ENCODE assay signal across 8 mouse cellular contexts in the genomic region with DNA sequence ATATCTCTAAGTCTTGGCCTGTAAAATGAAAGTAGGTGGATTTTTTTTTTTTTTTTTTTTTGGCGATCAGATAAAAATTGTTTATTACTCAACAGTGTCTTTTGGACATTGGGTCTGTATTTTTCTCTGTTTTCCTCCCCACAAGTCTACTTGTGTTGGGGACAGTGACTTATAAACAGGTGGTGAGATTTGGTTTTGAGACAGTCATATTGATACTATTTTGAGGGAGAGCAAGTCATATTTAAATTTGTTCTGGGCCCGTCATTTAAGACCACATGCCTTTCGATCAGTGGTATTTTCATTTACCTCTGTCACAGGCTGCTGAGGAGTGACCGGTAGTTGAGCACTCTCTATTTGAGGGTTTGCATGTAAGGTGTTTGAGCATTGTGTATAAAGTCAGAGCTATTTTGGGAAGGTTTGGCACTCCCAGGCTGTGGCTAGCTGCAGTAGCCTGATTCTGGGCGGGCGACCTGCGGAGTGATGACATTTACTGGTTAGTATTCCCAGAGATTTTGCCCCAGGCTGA. TPM values are rescaled to one million over a fixed set of nuclear protein-coding genes. Genes with fewer than 3 reads are reported as not detected.
A peak's percentile ranks its signal among the peaks of the same experiment; 100 is the strongest.
DNase-seq lines count a peak whose midpoint lies in the region; ATAC-seq and TF ChIP-seq lines count a peak whose summit lies in the region.

No protein-coding gene starts in this region.

- H3K27ac ChIP-seq in intestine, embryonic 15.5 days: no peak overlapping the region
- H3K27ac ChIP-seq in olfactory bulb, adult 2 months (ENCODE audit: insufficient read depth, low read depth, low read length): no peak overlapping the region

- peaks cover 9% of the 10 kb centered on the region; the same call in 1 of the 2 replicates for H3K4me1 ChIP-seq in intestine, embryonic 15.5 days (replicated peaks)
- peaks cover 11% of the 10 kb centered on the region for H3K4me1 ChIP-seq in olfactory bulb, adult 2 months (ENCODE audit: control insufficient read depth, insufficient read depth, low read length)

- no peak overlapping the region for H3K9ac ChIP-seq in intestine, embryonic 15.5 days

- no peak for TF ChIP-seq POLR2A in olfactory bulb, adult 2 months (IDR thresholded peaks at IDR 0.05; ENCODE audit: insufficient read depth, low read depth, low read length)

- H3K27me3 ChIP-seq in intestine, embryonic 15.5 days (replicated peaks): no peaks in the 10 kb centered on the region

- no peak overlapping the region for H3K4me3 ChIP-seq in intestine, embryonic 15.5 days (replicated peaks)
- peak overlapping the region; percentile 17 for H3K4me3 ChIP-seq in olfactory bulb, adult 2 months (ENCODE audit: insufficient read depth, low read depth, low read length)

- no peaks in the 10 kb centered on the region for H3K36me3 ChIP-seq in intestine, embryonic 15.5 days

- TF ChIP-seq CTCF in olfactory bulb, adult 2 months (IDR thresholded peaks at IDR 0.05; ENCODE audit: insufficient read depth, low read depth, low read length): no peak

- H3K4me2 ChIP-seq in intestine, embryonic 15.5 days (replicated peaks): peak overlapping the region; percentile 82

- no peaks in the 10 kb centered on the region for H3K9me3 ChIP-seq in intestine, embryonic 15.5 days

- intact Hi-C loops in gastrocnemius, postnatal 14 days (cut with DNase I; ENCODE audit: low total_unique reads): no loop called here

- 36% methylated on average over 7 of the region's 7 CpGs for WGBS in intestine, embryonic 15.5 days
- 55% methylated on average over 7 of the region's 7 CpGs for WGBS in olfactory bulb, adult 2 months

- DNase-seq in cerebellum, adult 11-12 months: peak; percentile 67
- no peak for DNase-seq in cerebellum, postnatal 4 days (ENCODE audit: low spot score in 2 of 2)
- DNase-seq in cerebellum, adult 9-10 months: peak; percentile 71
- peak; percentile 20 for DNase-seq in gastrocnemius, postnatal 14 days
- no peak for DNase-seq in layer of hippocampus, adult 8-10 months (ENCODE audit: low spot score in 2 of 2)
- no peak for DNase-seq in layer of hippocampus, postnatal 14 days (ENCODE audit: low spot score in 2 of 2)

- no peak for ATAC-seq in intestine, embryonic 15.5 days

RNA-seq across cellular contexts. Expression of gene Usp28, which starts 1.5 kb away (rescaled TPM):
- 10 to 100 TPM; 69.9 to 98.4 TPM for total RNA-seq in gastrocnemius, postnatal 14 days (2021)
- 19.0 and 19.2 TPM in 2 replicates for polyA plus RNA-seq in intestine, embryonic 15.5 days (2015; fragmentation: Nextera tagmentation; extraction: Ambion mirVana)
- not detected in 2 replicates for polyA plus RNA-seq in olfactory bulb, adult 2 months (2012; ENCODE audit: insufficient read depth, insufficient read length, low replicate concordance, missing spikeins)
- 10 to 100 TPM; 35.2 to 40.7 (median 35.6) TPM for total RNA-seq in layer of hippocampus, adult 8-10 months (2022)
- 10 to 100 TPM; 40.3 to 45.5 TPM for total RNA-seq in layer of hippocampus, postnatal 14 days (2021)

RNA-seq across cellular contexts. Expression of gene Htr3b, which starts 21.9 kb away (rescaled TPM):
- total RNA-seq in gastrocnemius, postnatal 14 days (2021): not detected
- polyA plus RNA-seq in intestine, embryonic 15.5 days (2015; fragmentation: Nextera tagmentation; extraction: Ambion mirVana): 1.9 and 2.0 TPM in 2 replicates
- polyA plus RNA-seq in olfactory bulb, adult 2 months (2012; ENCODE audit: insufficient read depth, insufficient read length, low replicate concordance, missing spikeins): not detected in 2 replicates
- not detected for total RNA-seq in layer of hippocampus, adult 8-10 months (2022)
- not detected for total RNA-seq in layer of hippocampus, postnatal 14 days (2021)

Comparison
In these comparisons a context has a peak if more than half of its experiments do, and no peak if none do; other contexts are left out.
1. DNase-seq: peak in cerebellum, adult 11-12 months (single experiment), cerebellum, adult 9-10 months (single experiment) and gastrocnemius, postnatal 14 days (single experiment); none in cerebellum, postnatal 4 days (0 of 2), layer of hippocampus, adult 8-10 months (0 of 2) and layer of hippocampus, postnatal 14 days (0 of 2).